Mouse (Mus musculus) CH12.LX (cell line): ENCODE measurements around the gene Nedd8.

Source experiments
- CHD2 ChIP-seq: IDR thresholded peaks from 2 replicates; pipeline ENCODE4 v1.6.1; 2011; ENCODE audit warnings: low read length, improper control_type of control experiment
- CTCF ChIP-seq, 2 experiments: IDR thresholded peaks in 1 of 2; conservative IDR thresholded peaks in 1 of 2; 2 replicates each; pipeline ENCODE4 v1.5.1; 2011 to 2012; ENCODE audit warnings: low read depth in 2 of 2, low read length in 2 of 2, improper control_type of control experiment in 1 of 2, inconsistent platforms in 1 of 2, mild to moderate bottlenecking in 1 of 2, moderate library complexity in 1 of 2
- E2F4 ChIP-seq: IDR thresholded peaks from 2 replicates; pipeline ENCODE4 v1.6.1; 2011; ENCODE audit warnings: low read depth, low read length, improper control_type of control experiment; ENCODE audit not compliant: insufficient replicate concordance
- HCFC1 ChIP-seq: IDR thresholded peaks from 2 replicates; pipeline ENCODE4 v1.6.1; 2012; ENCODE audit warnings: low read depth, mild to moderate bottlenecking, inconsistent platforms, low read length, improper control_type of control experiment
- MAX ChIP-seq: IDR thresholded peaks from 2 replicates; pipeline ENCODE4 v1.6.1; 2011; ENCODE audit warnings: low read length, improper control_type of control experiment
- POLR2A ChIP-seq: IDR thresholded peaks from 2 replicates; pipeline ENCODE4 v1.6.1; 2011; ENCODE audit warnings: low read depth, mild to moderate bottlenecking, improper control_type of control experiment, low read length
- SIN3A ChIP-seq: IDR thresholded peaks from 2 replicates; pipeline ENCODE4 v1.6.1; 2012; ENCODE audit warnings: low read length, improper control_type of control experiment, inconsistent platforms
- USF2 ChIP-seq: conservative IDR thresholded peaks from 2 replicates; pipeline ENCODE4 v1.6.1; 2011; ENCODE audit warnings: low read depth, low read length, improper control_type of control experiment
- ZKSCAN1 ChIP-seq: IDR thresholded peaks from 2 replicates; pipeline ENCODE4 v1.6.1; 2012; ENCODE audit warnings: low read depth, inconsistent platforms, low read length, improper control_type of control experiment, borderline replicate concordance
- ZMIZ1 ChIP-seq: IDR thresholded peaks from 2 replicates; pipeline ENCODE4 v1.6.1; 2012; ENCODE audit warnings: low read depth, mild to moderate bottlenecking, inconsistent platforms, low read length, improper control_type of control experiment

DNA sequence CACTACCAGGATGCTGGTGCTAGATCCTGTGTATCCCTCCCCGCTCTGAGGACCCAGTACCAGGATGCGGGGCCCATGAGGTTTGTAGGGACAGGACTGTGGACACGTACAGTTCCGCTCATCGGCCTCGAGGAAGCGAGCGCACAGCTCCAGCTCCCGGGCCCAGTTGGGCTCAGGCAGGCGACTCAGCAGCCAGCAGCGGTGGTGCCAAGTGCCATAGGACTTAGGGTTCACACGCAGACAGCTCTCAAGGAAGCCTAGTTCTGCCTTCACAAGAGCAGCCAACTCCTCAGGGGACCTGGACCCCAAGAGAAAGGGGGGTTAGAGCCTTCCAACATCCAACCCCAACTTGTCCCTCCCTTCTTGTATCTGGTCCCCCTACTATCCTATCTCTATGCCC, 48.7 kb upstream of the Nedd8 start:
- TF ChIP-seq MAX: no peak
- no peak for TF ChIP-seq POLR2A
- TF ChIP-seq CHD2: no peak
- no peak for TF ChIP-seq USF2
- no peak for TF ChIP-seq ZMIZ1
- no peak for TF ChIP-seq CTCF (conservative IDR thresholded peaks at IDR 0.05 in 1 of 2, IDR thresholded peaks at IDR 0.05 in 1 of 2; ENCODE audit: low read depth in 2 of 2, low read length in 2 of 2)
- no peak for TF ChIP-seq SIN3A
- TF ChIP-seq HCFC1: no peak
- TF ChIP-seq ZKSCAN1: no peak
- no peak for TF ChIP-seq E2F4
